Mouse (Mus musculus) ES-E14 (cell line): ENCODE measurements at regions not wholly inside any gene's neighbourhood (a gene's known extent, or its start where the extent isn't known, plus 50 kb on each side); places are given as distances from the start of the nearest gene placed in this dataset.

Source experiments
- DNase-seq: peaks from one replicate; pipeline ENCODE4 v3.0.0-alpha.2; 2013; ENCODE audit warnings: low read depth, low spot score
- H3K27ac ChIP-seq: 2 replicates; pipeline ENCODE4 v1.5.1; 2012; ENCODE audit warnings: low read depth, mild to moderate bottlenecking, low read length, moderate library complexity, mixed read lengths; ENCODE audit not compliant: poor library complexity, insufficient read depth, severe bottlenecking
- H3K36me3 ChIP-seq: 2 replicates; pipeline ENCODE4 v1.6.1; 2012; ENCODE audit warnings: mild to moderate bottlenecking, low read length, moderate library complexity, mixed read lengths; ENCODE audit not compliant: control insufficient read depth, poor library complexity, insufficient read depth, severe bottlenecking
- H3K4me1 ChIP-seq, 2 experiments: fragments of 150-350 bp in 1 of 2; sonication (generic) in 1 of 2; 2 replicates each; pipeline ENCODE4 v1.6.1; 2012; ENCODE audit warnings: low read length in 2 of 2, mild to moderate bottlenecking in 1 of 2, mixed read lengths in 1 of 2; ENCODE audit not compliant: control insufficient read depth in 2 of 2, insufficient read depth in 2 of 2, poor library complexity in 1 of 2
- H3K4me3 ChIP-seq, 2 experiments: fragments of 150-350 bp in 1 of 2; sonication (generic) in 1 of 2; 2 replicates each; pipeline ENCODE4 v1.5.1; 2012; ENCODE audit warnings: low read length in 2 of 2, low read depth in 1 of 2, mild to moderate bottlenecking in 1 of 2, mixed read lengths in 1 of 2; ENCODE audit not compliant: insufficient read depth in 1 of 2, poor library complexity in 1 of 2, severe bottlenecking in 1 of 2
- H3K9ac ChIP-seq: 2 replicates; pipeline ENCODE4 v1.6.1; 2012; ENCODE audit warnings: low read depth, mild to moderate bottlenecking, low read length, mixed read lengths; ENCODE audit not compliant: poor library complexity, insufficient read depth, severe bottlenecking
- H3K9me3 ChIP-seq: fragments of 150-350 bp; sonication (generic); 2 replicates; pipeline ENCODE4 v1.6.1; 2012; ENCODE audit warnings: low read depth, mild to moderate bottlenecking, low read length; ENCODE audit not compliant: control insufficient read depth, insufficient read depth
- CHD2 ChIP-seq: IDR thresholded peaks from 2 replicates; pipeline ENCODE4 v1.6.1; 2014; ENCODE audit warnings: mild to moderate bottlenecking, low read depth, low read length, inconsistent platforms
- HCFC1 ChIP-seq: IDR thresholded peaks from 2 replicates; pipeline ENCODE4 v1.6.1; 2012; ENCODE audit warnings: low read length, inconsistent platforms, borderline replicate concordance; ENCODE audit not compliant: insufficient read depth
- MAFK ChIP-seq: IDR thresholded peaks from 2 replicates; pipeline ENCODE4 v1.6.1; 2014; ENCODE audit warnings: mild to moderate bottlenecking, low read depth, low read length, inconsistent platforms; ENCODE audit not compliant: insufficient read depth
- ZC3H11A ChIP-seq: IDR thresholded peaks from 2 replicates; pipeline ENCODE4 v1.6.1; 2012; ENCODE audit warnings: low read depth, mild to moderate bottlenecking, inconsistent platforms, low read length, borderline replicate concordance
- ZNF384 ChIP-seq: IDR thresholded peaks from 2 replicates; pipeline ENCODE4 v1.6.1; 2012; ENCODE audit warnings: low read depth, low read length, inconsistent platforms
- in situ Hi-C, 2 experiments: fragments of 600-800 bp; cut with MboI; formaldehyde crosslinking; loops; one replicate each; pipeline ENCODE4 v1.15.1; 2025; ENCODE audit warnings: low sequenced_read_pairs in 2 of 2, inconsistent platforms in 1 of 2; ENCODE audit not compliant: unreplicated experiment in 2 of 2

DNA sequence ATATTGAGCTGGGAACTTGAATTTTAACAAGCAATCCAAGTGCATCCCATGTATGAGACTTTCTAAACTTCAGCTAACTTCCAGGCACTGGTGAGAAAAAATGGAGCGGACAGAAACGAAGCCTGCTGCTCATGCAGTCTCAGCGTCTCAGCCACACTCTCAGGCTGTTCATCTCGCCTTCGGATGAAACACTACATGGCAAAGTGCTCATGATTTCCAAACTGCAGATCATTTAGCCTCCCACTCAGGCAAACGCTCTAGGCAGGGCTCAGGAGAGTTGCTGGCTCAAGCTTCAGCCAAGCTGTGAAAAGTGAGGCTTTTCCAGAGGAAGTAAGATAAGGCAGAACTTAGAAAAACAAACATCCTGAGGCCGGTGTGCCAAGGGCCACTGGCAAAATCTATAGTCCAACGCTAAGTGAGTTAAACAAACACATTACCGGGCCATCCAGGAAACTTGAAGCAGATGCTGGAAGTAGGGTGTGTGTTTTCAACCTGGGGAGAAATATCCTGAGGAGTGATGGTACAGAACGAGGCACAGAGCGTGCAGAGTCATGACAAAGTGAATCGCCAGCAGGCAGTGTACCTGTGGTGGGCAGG lies 330.7 kb upstream of the Adamts9 start:
- no peak overlapping the region for H3K27ac ChIP-seq
- no peak for TF ChIP-seq ZNF384
- TF ChIP-seq MAFK: no peak
- TF ChIP-seq CHD2: no peak
- no peak for TF ChIP-seq HCFC1
- TF ChIP-seq ZC3H11A: no peak
- H3K4me1 ChIP-seq: no peaks in the 10 kb centered on the region

DNA sequence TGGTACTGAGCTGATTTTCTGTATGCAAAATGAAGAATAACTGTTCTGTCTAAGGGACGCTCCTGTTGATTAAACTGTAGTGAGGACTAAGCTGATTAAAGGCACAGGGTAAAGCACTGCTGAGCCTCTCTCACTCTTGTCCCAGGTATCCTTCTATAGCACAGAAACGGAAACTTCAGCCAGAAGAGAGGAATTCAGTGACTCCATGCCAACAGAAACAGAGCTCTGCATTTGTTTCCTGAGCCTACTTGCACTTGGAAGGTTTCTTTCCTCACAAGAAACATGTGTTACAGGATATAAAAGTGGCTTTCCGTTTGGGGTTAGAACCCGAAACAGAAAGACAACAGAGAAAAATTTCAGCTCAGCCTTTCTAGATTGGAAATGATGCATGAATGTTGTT lies 328.9 kb upstream of the Adamts9 start:
- DNase-seq: no peak
- Histone ChIP-seq H3K36me3 (no peaks in the 10 kb centered on the region), H3K4me3 (no peak overlapping the region), H3K4me1 (no peaks in the 10 kb centered on the region), H3K27ac (no peak overlapping the region), H3K9me3 (no peaks in the 10 kb centered on the region), H3K9ac (no peak overlapping the region)
- TF ChIP-seq HCFC1: no peak
- no peak for TF ChIP-seq ZNF384
- TF ChIP-seq ZC3H11A: no peak
- no peak for TF ChIP-seq CHD2
- no peak for TF ChIP-seq MAFK
- in situ Hi-C loops: no loop called here

More for the DNA sequence above, 330.7 kb upstream of the Adamts9 start:
- no peaks in the 10 kb centered on the region for H3K9me3 ChIP-seq
- H3K4me3 ChIP-seq: no peak overlapping the region
- no peak for DNase-seq
- no peak overlapping the region for H3K9ac ChIP-seq
- in situ Hi-C loops: no loop called here
- H3K36me3 ChIP-seq: no peaks in the 10 kb centered on the region

DNA sequence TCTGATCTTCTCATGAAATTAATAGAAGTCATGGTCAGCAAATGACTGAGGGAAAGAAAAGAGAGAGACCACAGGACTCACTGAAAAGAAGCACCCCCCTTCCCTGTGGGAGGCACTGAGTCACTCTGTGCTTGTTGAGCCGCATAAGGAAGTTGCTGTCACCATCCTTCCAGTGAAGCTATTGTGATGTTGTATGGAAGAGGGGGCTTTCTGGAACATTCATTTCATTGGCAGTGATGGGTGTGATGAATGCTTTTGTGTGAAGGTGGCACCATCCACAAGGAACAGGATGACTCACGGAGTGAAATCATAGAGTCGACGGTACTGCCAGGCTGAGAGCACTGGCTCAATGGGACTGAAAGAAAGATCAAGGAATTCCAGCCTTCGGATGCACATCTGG lies 323.5 kb upstream of the Adamts9 start:
- in situ Hi-C loops: no loop called here
- Histone ChIP-seq H3K27ac (no peak overlapping the region), H3K4me1 (no peaks in the 10 kb centered on the region), H3K9me3 (no peaks in the 10 kb centered on the region), H3K4me3 (no peak overlapping the region), H3K36me3 (no peaks in the 10 kb centered on the region), H3K9ac (no peak overlapping the region)
- DNase-seq: no peak
- no peak for TF ChIP-seq HCFC1

DNA sequence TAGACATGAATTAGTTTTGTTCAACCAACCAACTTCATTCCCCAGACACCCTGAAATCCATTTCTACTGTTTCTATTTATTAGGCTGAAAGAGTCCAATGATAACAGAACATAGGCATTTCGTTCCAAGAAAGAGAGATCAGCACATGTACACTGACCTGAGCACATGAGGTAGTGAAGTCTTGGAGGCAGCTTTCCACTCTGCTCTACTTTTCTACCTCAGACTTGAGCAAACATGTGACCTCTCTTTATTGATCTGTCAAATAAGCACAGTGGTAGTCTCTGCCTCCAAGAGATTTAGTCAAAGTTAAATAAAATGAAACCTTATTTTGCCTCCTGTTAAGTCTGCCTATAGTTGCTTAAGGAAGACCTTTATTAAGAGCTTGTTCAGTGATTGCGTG lies 321.9 kb upstream of the Adamts9 start:
- Histone ChIP-seq H3K27ac (no peak overlapping the region), H3K4me3 (no peak overlapping the region), H3K4me1 (peaks cover 2 to 5% of the 10 kb centered on the region in 2 experiments; a peak in 1 of 4 replicates), H3K36me3 (no peaks in the 10 kb centered on the region), H3K9ac (no peak overlapping the region), H3K9me3 (no peaks in the 10 kb centered on the region)
- in situ Hi-C loops: no loop called here
- TF ChIP-seq MAFK: no peak
- TF ChIP-seq ZC3H11A: no peak
- TF ChIP-seq CHD2: no peak
- TF ChIP-seq HCFC1: no peak
- no peak for TF ChIP-seq ZNF384
- DNase-seq: no peak

DNA sequence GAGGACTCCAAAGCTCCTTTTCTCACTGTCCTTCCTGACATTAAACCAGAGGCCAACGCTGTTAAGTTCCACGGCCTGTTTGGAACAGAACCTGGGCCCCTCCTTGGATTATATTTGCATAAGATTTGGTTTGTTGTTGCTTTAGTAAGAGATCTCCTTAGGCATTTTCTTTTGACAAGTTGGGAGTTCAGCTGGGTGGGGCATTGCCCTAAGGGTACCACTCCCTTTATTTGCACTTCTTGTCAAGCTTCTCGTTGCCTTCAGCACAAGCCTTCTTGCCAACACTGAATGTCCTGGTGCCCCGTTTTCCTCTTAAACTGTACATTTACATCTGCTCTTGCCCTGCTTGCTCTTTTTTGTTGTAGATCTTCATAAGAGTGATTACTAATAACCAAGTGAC lies 317.5 kb upstream of the Adamts9 start:
- no peak overlapping the region for H3K4me3 ChIP-seq
- peak; percentile 65 for DNase-seq
- TF ChIP-seq ZC3H11A (no peak), MAFK (no peak), HCFC1 (no peak), CHD2 (no peak), ZNF384 (no peak)
- H3K9me3 ChIP-seq: no peaks in the 10 kb centered on the region
- H3K36me3 ChIP-seq: no peaks in the 10 kb centered on the region
- no peak overlapping the region for H3K9ac ChIP-seq
- peaks cover 2 to 5% of the 10 kb centered on the region in 2 experiments; a peak in 1 of 4 replicates for H3K4me1 ChIP-seq
- no peak overlapping the region for H3K27ac ChIP-seq
- in situ Hi-C loops: no loop called here
